Mouse (Mus musculus) small intestine, adult 2 months (tissue): ENCODE measurements at regions not wholly inside any gene's neighbourhood (a gene's known extent, or its start where the extent isn't known, plus 50 kb on each side); places are given as distances from the start of the nearest gene placed in this dataset.

Experiments used
- H3K27ac ChIP-seq: fragments of 200-500 bp; 2 replicates; pipeline ENCODE4 v1.5.1; 2012; ENCODE audit warnings: low read depth, low read length, control low read depth, inconsistent platforms; ENCODE audit not compliant: insufficient read depth
- H3K27me3 ChIP-seq: fragments of 200-500 bp; 2 replicates; pipeline ENCODE4 v1.6.1; 2012; ENCODE audit warnings: mild to moderate bottlenecking, moderate library complexity, low read length, inconsistent platforms; ENCODE audit not compliant: control insufficient read depth, insufficient read depth
- H3K36me3 ChIP-seq: fragments of 200-500 bp; 2 replicates; pipeline ENCODE4 v1.6.1; 2012; ENCODE audit warnings: mild to moderate bottlenecking, low read length, control low read depth, inconsistent platforms; ENCODE audit not compliant: control insufficient read depth, insufficient read depth
- H3K4me1 ChIP-seq: fragments of 200-500 bp; 2 replicates; pipeline ENCODE4 v1.6.1; 2012; ENCODE audit warnings: low read length, inconsistent platforms, mixed read lengths; ENCODE audit not compliant: control insufficient read depth, insufficient read depth, insufficient read length
- H3K4me3 ChIP-seq: fragments of 200-500 bp; 2 replicates; pipeline ENCODE4 v1.5.1; 2012; ENCODE audit warnings: low read depth, mild to moderate bottlenecking, control low read depth, inconsistent platforms, low read length, moderate library complexity
- CTCF ChIP-seq: fragments of 200-500 bp; IDR thresholded peaks from 2 replicates; pipeline ENCODE4 v1.5.1; 2012; ENCODE audit warnings: low read depth, mild to moderate bottlenecking, control low read depth, inconsistent platforms, low read length, moderate library complexity, mixed read lengths; ENCODE audit not compliant: insufficient replicate concordance, insufficient read length; ENCODE audit errors: extremely low read depth
- POLR2A ChIP-seq: fragments of 200-500 bp; IDR thresholded peaks from 2 replicates; pipeline ENCODE4 v1.6.1; 2012; ENCODE audit warnings: low read depth, mild to moderate bottlenecking, control low read depth, inconsistent platforms, low read length, moderate library complexity
- WGBS: fragments of 180-500 bp; shearing (Covaris S2); methylation state at CpG from one replicate; pipeline ENCODE4 v1.1.7; 2018; 5-methylcytosine and 5-hydroxymethylcytosine counted together

GRCm38 (mm10) chr3:9110741-9111140 lies 499.1 kb downstream of the Zfp704 start:
- 25% methylated on average over 11 of the region's 11 CpGs for WGBS
- TF ChIP-seq CTCF (no peak), POLR2A (no peak)
- Histone ChIP-seq H3K4me1 (peaks cover 12% of the 10 kb centered on the region), H3K4me3 (no peak overlapping the region), H3K27me3 (peaks cover 13% of the 10 kb centered on the region; the same call in 1 of the 2 replicates), H3K27ac (no peak overlapping the region), H3K36me3 (no peaks in the 10 kb centered on the region)

- peaks cover 16% of the 10 kb centered on the region for H3K4me1 ChIP-seq
- TF ChIP-seq CTCF (no peak), POLR2A (no peak)
- H3K27ac ChIP-seq, result no peak overlapping the region
- H3K27me3 ChIP-seq, result peaks cover 13% of the 10 kb centered on the region; the same call in 1 of the 2 replicates
- H3K4me3 ChIP-seq, result no peak overlapping the region
- no peaks in the 10 kb centered on the region for H3K36me3 ChIP-seq
- 78% methylated on average over 8 of the region's 8 CpGs for WGBS
Observed at GRCm38 (mm10) chr3:9109991-9110390, 499.9 kb downstream of the Zfp704 start.

- H3K27me3 ChIP-seq, result peaks cover 9% of the 10 kb centered on the region; the same call in 1 of the 2 replicates
- peaks cover 16% of the 10 kb centered on the region for H3K4me1 ChIP-seq
- H3K27ac ChIP-seq, result no peak overlapping the region
- WGBS, result 93% methylated on average over 5 of the region's 5 CpGs
- TF ChIP-seq CTCF (no peak), POLR2A (no peak)
- H3K36me3 ChIP-seq, result no peaks in the 10 kb centered on the region
- no peak overlapping the region for H3K4me3 ChIP-seq
Observed at GRCm38 (mm10) chr3:9109485-9109884, 500.4 kb downstream of the Zfp704 start.

- H3K4me3 ChIP-seq, result no peak overlapping the region
- 90% methylated on average over 15 of the region's 15 CpGs for WGBS
- 0 out of 2 replicates have a peak, but pooled peaks cover 5% of the 10 kb centered on the region for H3K27me3 ChIP-seq
- no peak overlapping the region for H3K27ac ChIP-seq
- no peaks in the 10 kb centered on the region for H3K36me3 ChIP-seq
- H3K4me1 ChIP-seq, result peaks cover 9% of the 10 kb centered on the region; the same call in 1 of the 2 replicates
- TF ChIP-seq CTCF, result no peak
- TF ChIP-seq POLR2A, result no peak
Observed at GRCm38 (mm10) chr3:9107766-9108410, 502.0 kb downstream of the Zfp704 start.

- no peak overlapping the region for H3K27ac ChIP-seq
- H3K36me3 ChIP-seq, result no peaks in the 10 kb centered on the region
- peaks cover 7% of the 10 kb centered on the region; the same call in 1 of the 2 replicates for H3K4me1 ChIP-seq
- TF ChIP-seq CTCF (no peak), POLR2A (no peak)
- H3K4me3 ChIP-seq, result no peak overlapping the region
- H3K27me3 ChIP-seq, result no peaks in the 10 kb centered on the region
- WGBS, result 47% methylated on average over 8 of the region's 8 CpGs
Observed at GRCm38 (mm10) chr3:9105191-9105926, 504.5 kb downstream of the Zfp704 start.

- 88% methylated on average over 6 of the region's 6 CpGs for WGBS
- Histone ChIP-seq H3K36me3 (no peaks in the 10 kb centered on the region), H3K4me1 (peaks cover 12% of the 10 kb centered on the region), H3K27ac (no peak overlapping the region), H3K27me3 (no peaks in the 10 kb centered on the region), H3K4me3 (no peak overlapping the region)
- TF ChIP-seq CTCF, result no peak
- no peak for TF ChIP-seq POLR2A
Observed at GRCm38 (mm10) chr3:9103456-9103855, 506.4 kb downstream of the Zfp704 start.

GRCm38 (mm10) chr3:9101240-9101639 lies 508.6 kb downstream of the Zfp704 start:
- no peak for TF ChIP-seq CTCF
- TF ChIP-seq POLR2A, result no peak

More at GRCm38 (mm10) chr3:9101240-9101639, 508.6 kb downstream of the Zfp704 start:
- Histone ChIP-seq H3K36me3 (no peaks in the 10 kb centered on the region), H3K4me3 (no peak overlapping the region), H3K27ac (no peak overlapping the region), H3K4me1 (peaks cover 12% of the 10 kb centered on the region), H3K27me3 (no peaks in the 10 kb centered on the region)
- 22% methylated on average over 3 of the region's 3 CpGs for WGBS
